Mouse (Mus musculus) left cerebral cortex, postnatal 10 days (tissue): ENCODE measurements around the gene Gpr176. TPM values are rescaled to one million over a fixed set of nuclear protein-coding genes. Genes with fewer than 3 reads are reported as not detected.

Source experiments
- DNase-seq, 2 experiments: peaks; one replicate each; pipeline ENCODE4 v3.0.0; 2021 to 2022; ENCODE audit warnings: low spot score in 2 of 2, mixed read lengths in 1 of 2; ENCODE audit errors: extremely low spot score in 1 of 2
- intact Hi-C: fragments of 180-260 bp; cut with DNase I; formaldehyde crosslinking; loops from one replicate; pipeline ENCODE4 v1.15.1; 2025
- total RNA-seq, 2 experiments: library from RNA; stranded (reverse); gene quantifications; 2 replicates each; pipeline ENCODE4 v1.2.3; 2021

The Gpr176 gene
- 10 to 100 TPM; 11.8 to 12.5 TPM for total RNA-seq

GRCm38 (mm10) chr2:118372901-118373571 lies at the start of gene Gpr176:
Gene Gpr176 (minus strand): TSS chr2:118373419.
- DNase-seq: peak; percentile 42 to 74
- intact Hi-C loops: loop anchor here (10.0 kb wide), 1 partner anchor 108 kb away; no protein-coding TSS in a partner anchor

GRCm38 (mm10) chr2:118422385-118422784 lies 49.2 kb upstream of the Gpr176 start:
- intact Hi-C loops: no loop called here

GRCm38 (mm10) chr2:118421951-118422350 lies 48.7 kb upstream of the Gpr176 start:
- no peak for DNase-seq

More at GRCm38 (mm10) chr2:118422385-118422784, 49.2 kb upstream of the Gpr176 start:
- no peak for DNase-seq

GRCm38 (mm10) chr2:118418076-118418475 lies 44.9 kb upstream of the Gpr176 start:
- no peak for DNase-seq
- intact Hi-C loops: no loop called here

More at GRCm38 (mm10) chr2:118421951-118422350, 48.7 kb upstream of the Gpr176 start:
- intact Hi-C loops: no loop called here

GRCm38 (mm10) chr2:118415601-118416355 lies 42.6 kb upstream of the Gpr176 start:
- intact Hi-C loops: no loop called here

GRCm38 (mm10) chr2:118412821-118413220 lies 39.6 kb upstream of the Gpr176 start:
- no peak for DNase-seq
- intact Hi-C loops: no loop called here

More at GRCm38 (mm10) chr2:118415601-118416355, 42.6 kb upstream of the Gpr176 start:
- no peak for DNase-seq

GRCm38 (mm10) chr2:118408336-118408895 lies 35.2 kb upstream of the Gpr176 start:
- intact Hi-C loops: no loop called here
- no peak for DNase-seq

GRCm38 (mm10) chr2:118406811-118407210 lies 33.6 kb upstream of the Gpr176 start:
- DNase-seq: no peak
- intact Hi-C loops: no loop called here

- intact Hi-C loops: no loop called here
- no peak for DNase-seq
Observed at GRCm38 (mm10) chr2:118405568-118405967, 32.3 kb upstream of the Gpr176 start.

- DNase-seq: no peak
- intact Hi-C loops: no loop called here
Observed at GRCm38 (mm10) chr2:118404336-118404735, 31.1 kb upstream of the Gpr176 start.

- no peak for DNase-seq
- intact Hi-C loops: no loop called here
Observed at GRCm38 (mm10) chr2:118401834-118402727, 28.9 kb upstream of the Gpr176 start.

GRCm38 (mm10) chr2:118399751-118400150 lies 26.5 kb upstream of the Gpr176 start:
- no peak for DNase-seq
- intact Hi-C loops: no loop called here

- DNase-seq: no peak
- intact Hi-C loops: no loop called here
Observed at GRCm38 (mm10) chr2:118391201-118391600, 18.0 kb upstream of the Gpr176 start.

- intact Hi-C loops: no loop called here
- DNase-seq: no peak
Observed at GRCm38 (mm10) chr2:118390072-118390471, 16.9 kb upstream of the Gpr176 start.

- intact Hi-C loops: no loop called here
- DNase-seq: no peak
Observed at GRCm38 (mm10) chr2:118389569-118389968, 16.4 kb upstream of the Gpr176 start.

- intact Hi-C loops: no loop called here
Observed at GRCm38 (mm10) chr2:118388341-118389335, 15.4 kb upstream of the Gpr176 start, which contains the start of gene Eif2ak4. Gene Eif2ak4 (plus strand): TSS chr2:118388618.

GRCm38 (mm10) chr2:118383387-118383786 lies 10.2 kb upstream of the Gpr176 start:
- intact Hi-C loops: no loop called here
- no peak for DNase-seq

More at GRCm38 (mm10) chr2:118388341-118389335, 15.4 kb upstream of the Gpr176 start, which contains the start of gene Eif2ak4:
- DNase-seq: peak; percentile 97 to 99
